Mouse (Mus musculus) midbrain, embryonic 16.5 days (tissue): Measurements from ENCODE around the gene Fgfr2. TPM values are rescaled to one million over a fixed set of nuclear protein-coding genes. Genes with fewer than 3 reads are reported as not detected.

Experiments
- ATAC-seq: fragments of 200-750 bp; cut with Nextera tagmentation; 2 replicates; pipeline ENCODE4 v1.8.0; 2017; ENCODE audit warnings: moderate TSS enrichment
- H3K27ac ChIP-seq: fragments of 300-500 bp; sonication (generic); 2 replicates; pipeline ENCODE4 v1.5.1; 2014; ENCODE audit warnings: mild to moderate bottlenecking, low read length, mixed read lengths
- H3K27me3 ChIP-seq: fragments of 300-500 bp; sonication (generic); 2 replicates; pipeline ENCODE4 v1.6.1; 2014; ENCODE audit warnings: low read depth, low read length, mixed read lengths; ENCODE audit not compliant: control insufficient read depth, insufficient read depth
- H3K36me3 ChIP-seq: fragments of 300-500 bp; sonication (generic); 2 replicates; pipeline ENCODE4 v1.6.1; 2014; ENCODE audit warnings: mild to moderate bottlenecking, low read length, moderate library complexity, mixed read lengths; ENCODE audit not compliant: control insufficient read depth, insufficient read depth
- H3K4me1 ChIP-seq: fragments of 300-500 bp; sonication (generic); 2 replicates; pipeline ENCODE4 v1.6.1; 2014; ENCODE audit warnings: mild to moderate bottlenecking, low read length, mixed read lengths; ENCODE audit not compliant: control insufficient read depth, insufficient read depth
- H3K4me2 ChIP-seq: fragments of 300-500 bp; sonication (generic); 2 replicates; pipeline ENCODE4 v1.6.1; 2014; ENCODE audit warnings: mild to moderate bottlenecking, low read length, mixed read lengths
- H3K4me3 ChIP-seq: fragments of 300-500 bp; sonication (generic); 2 replicates; pipeline ENCODE4 v1.5.1; 2014; ENCODE audit warnings: low read depth, mild to moderate bottlenecking, low read length, moderate library complexity, mixed read lengths
- H3K9ac ChIP-seq: fragments of 300-500 bp; sonication (generic); 2 replicates; pipeline ENCODE4 v1.6.1; 2014; ENCODE audit warnings: low read depth, low read length, mixed read lengths
- H3K9me3 ChIP-seq: fragments of 300-500 bp; sonication (generic); replicated peaks from 2 replicates; pipeline ENCODE4 v1.6.1; 2014; ENCODE audit warnings: mild to moderate bottlenecking, low read length, mixed read lengths; ENCODE audit not compliant: control insufficient read depth, poor library complexity, severe bottlenecking
- WGBS: fragments of 180-500 bp; shearing (Covaris S2); extraction: QIAGEN DNeasy Blood & Tissue Kit; methylation state at CpG from one replicate; pipeline ENCODE4 v1.1.7; 2014; 5-methylcytosine and 5-hydroxymethylcytosine counted together
- polyA plus RNA-seq: library from polyadenylated mRNA; unstranded; fragments of >200 nt; fragmentation: Nextera tagmentation; extraction: Ambion mirVana; gene quantifications from 2 replicates; pipeline ENCODE4 v1.2.1, GENCODE M21; 2015

Fgfr2 gene
- polyA plus RNA-seq, 1 experiment from 2014 or later: 23.8 TPM

- Histone ChIP-seq H3K27ac (no peak overlapping the region), H3K4me3 (no peak overlapping the region), H3K27me3 (no peaks in the 10 kb centered on the region), H3K36me3 (no peaks in the 10 kb centered on the region), H3K4me2 (no peak overlapping the region), H3K9ac (no peak overlapping the region), H3K4me1 (no peaks in the 10 kb centered on the region), H3K9me3 (no peaks in the 10 kb centered on the region)
- no peak for ATAC-seq
- 60% methylated on average over 4 of the region's 4 CpGs for WGBS
These were observed 2933.2 kb downstream of the Fgfr2 start for GRCm38 (mm10) chr7:130189901-130190300.

- WGBS: 98% methylated on average over 2 of the region's 2 CpGs
- no peaks in the 10 kb centered on the region for H3K27me3 ChIP-seq
- no peaks in the 10 kb centered on the region for H3K36me3 ChIP-seq
- H3K27ac ChIP-seq: no peak overlapping the region
- H3K9ac ChIP-seq: no peak overlapping the region
- no peak overlapping the region for H3K4me2 ChIP-seq
- no peak overlapping the region for H3K4me3 ChIP-seq
- no peaks in the 10 kb centered on the region for H3K4me1 ChIP-seq
- no peaks in the 10 kb centered on the region for H3K9me3 ChIP-seq
- no peak for ATAC-seq
These were observed 2935.0 kb downstream of the Fgfr2 start for GRCm38 (mm10) chr7:130188108-130188507.

GRCm38 (mm10) chr7:130184864-130185263, 2938.3 kb downstream of the Fgfr2 start:
- WGBS: 92% methylated on average over 5 of the region's 5 CpGs

GRCm38 (mm10) chr7:130183960-130184359, 2939.2 kb downstream of the Fgfr2 start:
- Histone ChIP-seq H3K9ac (no peak overlapping the region), H3K27ac (no peak overlapping the region), H3K4me1 (peaks cover 9% of the 10 kb centered on the region), H3K4me3 (no peak overlapping the region), H3K36me3 (no peaks in the 10 kb centered on the region), H3K27me3 (no peaks in the 10 kb centered on the region), H3K9me3 (no peaks in the 10 kb centered on the region), H3K4me2 (no peak overlapping the region)
- 71% methylated on average over 5 of the region's 5 CpGs for WGBS
- no peak for ATAC-seq

More at GRCm38 (mm10) chr7:130184864-130185263, 2938.3 kb downstream of the Fgfr2 start:
- Histone ChIP-seq H3K4me3 (no peak overlapping the region), H3K4me2 (no peak overlapping the region), H3K36me3 (no peaks in the 10 kb centered on the region), H3K4me1 (peaks cover 9% of the 10 kb centered on the region), H3K27me3 (no peaks in the 10 kb centered on the region), H3K9me3 (no peaks in the 10 kb centered on the region), H3K27ac (no peak overlapping the region), H3K9ac (no peak overlapping the region)
- ATAC-seq: no peak

- H3K4me2 ChIP-seq: peak overlapping the region; percentile 56
- ATAC-seq: no peak
- H3K9ac ChIP-seq: 0 out of 2 replicates have a peak overlapping the region, but pooled peaks have one; percentile 28
- no peaks in the 10 kb centered on the region for H3K27me3 ChIP-seq
- H3K4me3 ChIP-seq: peak overlapping the region; percentile 22; the same call in 1 of the 2 replicates
- H3K4me1 ChIP-seq: peaks cover 9% of the 10 kb centered on the region
- H3K27ac ChIP-seq: no peak overlapping the region
- H3K36me3 ChIP-seq: no peaks in the 10 kb centered on the region
- 13% methylated on average over 18 of the region's 18 CpGs for WGBS
- H3K9me3 ChIP-seq: no peaks in the 10 kb centered on the region
These were observed 2940.6 kb downstream of the Fgfr2 start for GRCm38 (mm10) chr7:130182551-130182950.

- H3K4me2 ChIP-seq: no peak overlapping the region
These were observed 2944.2 kb downstream of the Fgfr2 start for GRCm38 (mm10) chr7:130178991-130179390.

GRCm38 (mm10) chr7:130177009-130177408, 2946.1 kb downstream of the Fgfr2 start:
- Histone ChIP-seq H3K4me2 (no peak overlapping the region), H3K9ac (no peak overlapping the region), H3K27me3 (no peaks in the 10 kb centered on the region), H3K4me1 (peaks cover 1% of the 10 kb centered on the region; the same call in 1 of the 2 replicates), H3K4me3 (no peak overlapping the region), H3K27ac (no peak overlapping the region), H3K9me3 (no peaks in the 10 kb centered on the region), H3K36me3 (no peaks in the 10 kb centered on the region)
- 92% methylated on average over 5 of the region's 5 CpGs for WGBS
- no peak for ATAC-seq

More at GRCm38 (mm10) chr7:130178991-130179390, 2944.2 kb downstream of the Fgfr2 start:
- ATAC-seq: no peak
- H3K4me3 ChIP-seq: no peak overlapping the region
- H3K4me1 ChIP-seq: peaks cover 9% of the 10 kb centered on the region
- H3K27ac ChIP-seq: no peak overlapping the region
- H3K36me3 ChIP-seq: no peaks in the 10 kb centered on the region
- 67% methylated on average over 3 of the region's 3 CpGs for WGBS
- no peaks in the 10 kb centered on the region for H3K27me3 ChIP-seq
- H3K9ac ChIP-seq: no peak overlapping the region
- H3K9me3 ChIP-seq: no peaks in the 10 kb centered on the region

GRCm38 (mm10) chr7:130174525-130174924, 2948.6 kb downstream of the Fgfr2 start:
- H3K27me3 ChIP-seq: no peaks in the 10 kb centered on the region
- WGBS: 84% methylated on average over 7 of the region's 7 CpGs
- no peak overlapping the region for H3K9ac ChIP-seq
- no peak overlapping the region for H3K27ac ChIP-seq
- no peaks in the 10 kb centered on the region for H3K9me3 ChIP-seq
- no peaks in the 10 kb centered on the region for H3K4me1 ChIP-seq
- H3K4me3 ChIP-seq: no peak overlapping the region
- no peak for ATAC-seq
- H3K4me2 ChIP-seq: no peak overlapping the region
- no peaks in the 10 kb centered on the region for H3K36me3 ChIP-seq

GRCm38 (mm10) chr7:130173914-130174313, 2949.2 kb downstream of the Fgfr2 start:
- Histone ChIP-seq H3K27ac (no peak overlapping the region), H3K9me3 (no peaks in the 10 kb centered on the region), H3K4me3 (no peak overlapping the region), H3K36me3 (no peaks in the 10 kb centered on the region), H3K27me3 (no peaks in the 10 kb centered on the region), H3K9ac (no peak overlapping the region), H3K4me2 (no peak overlapping the region), H3K4me1 (no peaks in the 10 kb centered on the region)
- no peak for ATAC-seq
- WGBS: 85% methylated on average over 5 of the region's 5 CpGs
